Mouse (Mus musculus) thymus, postnatal 25 days (tissue): ENCODE results near the gene Smtn.

ENCODE experiments used
- DNase-seq: peaks from one replicate; pipeline ENCODE4 v3.0.0; 2022

Gene Smtn

GRCm38 (mm10) chr11:3547047-3547446, 6.6 kb upstream of the Smtn start:
- DNase-seq = no peak

DNA sequence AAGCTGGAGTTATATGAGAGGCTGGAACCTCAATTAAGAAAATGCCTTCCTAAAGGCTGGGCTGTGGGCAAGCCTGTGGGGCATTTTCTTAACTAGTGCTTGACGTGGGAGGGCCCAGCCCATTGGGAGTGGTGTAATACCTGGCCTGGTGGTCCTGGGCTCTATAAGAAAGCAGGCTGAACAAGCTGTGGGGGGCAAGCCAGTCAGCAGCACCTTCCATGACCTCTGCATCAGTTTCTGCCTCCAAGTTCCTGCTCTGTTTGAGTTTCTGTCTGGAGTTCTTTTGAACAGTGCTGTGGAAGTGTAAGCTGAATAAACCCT, 5.8 kb upstream of the Smtn start:
- no peak for DNase-seq

DNA sequence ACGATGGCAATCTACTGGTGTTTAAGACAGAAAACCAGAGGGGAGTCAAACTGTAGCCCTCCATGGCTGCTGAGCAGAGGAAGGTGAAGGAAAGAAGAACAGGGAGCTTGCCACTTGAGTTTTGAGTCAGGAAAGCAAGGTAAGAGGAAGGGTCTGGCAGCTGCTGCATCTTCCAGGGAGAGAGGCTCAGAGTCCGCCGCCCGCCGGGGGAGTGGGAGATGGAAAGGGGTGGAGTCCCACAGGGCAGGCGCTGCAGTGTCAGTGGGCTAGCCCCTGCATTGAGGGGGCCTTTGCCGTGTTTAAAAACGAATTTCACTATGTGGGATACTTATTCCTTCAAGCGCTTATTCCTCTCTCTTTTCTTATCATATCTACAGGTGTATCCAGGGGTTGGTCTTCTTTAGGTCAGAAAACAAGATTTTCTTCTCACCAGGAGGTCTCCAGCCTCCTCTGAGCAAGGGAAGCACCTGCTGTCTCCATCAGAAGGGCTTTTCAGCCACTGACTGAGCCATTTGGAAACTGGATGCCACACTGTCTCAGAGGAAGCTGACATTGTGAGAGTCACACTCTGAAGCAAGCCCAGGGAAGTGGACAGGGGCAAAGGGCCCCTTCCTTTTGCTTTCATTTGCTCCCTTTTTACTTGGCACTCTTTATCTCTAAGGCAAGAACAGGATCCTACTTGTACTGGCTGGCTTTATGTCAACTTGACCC, 5.3 kb upstream of the Smtn start:
- no peak for DNase-seq

DNA sequence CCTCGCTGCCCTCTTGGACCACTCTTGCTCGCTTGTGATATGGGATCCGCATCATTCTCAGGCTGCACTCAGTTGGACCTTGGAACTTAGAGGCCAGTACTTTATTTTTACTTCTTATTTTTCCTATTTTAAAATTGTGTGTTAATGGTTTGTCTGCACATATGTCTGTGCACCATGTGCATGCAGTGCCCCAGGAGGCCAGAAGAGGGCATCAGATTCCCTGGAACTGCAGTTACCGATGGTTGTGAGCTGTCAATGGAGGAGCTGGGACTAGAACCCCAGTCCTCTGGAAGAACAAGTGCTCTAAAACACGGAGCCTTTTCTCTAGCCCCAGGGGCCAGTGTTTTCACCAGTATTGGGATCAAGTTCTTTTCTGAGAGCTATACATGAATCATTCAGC, 4.0 kb upstream of the Smtn start:
- DNase-seq = no peak

DNA sequence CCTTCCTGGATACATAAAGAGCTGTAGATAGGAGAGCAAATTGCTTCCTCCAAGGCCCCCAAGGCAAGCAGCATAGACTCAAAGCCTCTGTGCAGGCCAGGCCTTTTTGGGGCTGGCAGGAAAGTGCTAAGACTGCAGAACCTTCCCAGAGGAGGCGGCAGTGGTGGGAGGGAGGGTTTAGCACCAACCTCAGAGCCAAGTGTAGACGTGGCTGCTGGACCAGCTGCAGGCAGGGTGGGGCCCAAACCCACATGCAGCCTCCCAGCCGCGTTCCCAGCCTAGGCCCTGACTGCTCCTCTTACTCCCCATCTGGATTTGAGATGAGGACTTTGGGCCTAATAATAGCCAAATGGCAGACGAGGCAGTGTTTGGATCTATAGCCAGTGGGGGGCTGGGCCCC, 2.6 kb upstream of the Smtn start:
- no peak for DNase-seq

- no peak for DNase-seq
These were observed 1.5 kb upstream of the Smtn start for GRCm38 (mm10) chr11:3541932-3542331.

- DNase-seq = no peak
These were observed 601 bp downstream of the Smtn start for GRCm38 (mm10) chr11:3539826-3540196.

GRCm38 (mm10) chr11:3539111-3539825, 1.1 kb downstream of the Smtn start:
- peak; percentile 84 for DNase-seq

DNA sequence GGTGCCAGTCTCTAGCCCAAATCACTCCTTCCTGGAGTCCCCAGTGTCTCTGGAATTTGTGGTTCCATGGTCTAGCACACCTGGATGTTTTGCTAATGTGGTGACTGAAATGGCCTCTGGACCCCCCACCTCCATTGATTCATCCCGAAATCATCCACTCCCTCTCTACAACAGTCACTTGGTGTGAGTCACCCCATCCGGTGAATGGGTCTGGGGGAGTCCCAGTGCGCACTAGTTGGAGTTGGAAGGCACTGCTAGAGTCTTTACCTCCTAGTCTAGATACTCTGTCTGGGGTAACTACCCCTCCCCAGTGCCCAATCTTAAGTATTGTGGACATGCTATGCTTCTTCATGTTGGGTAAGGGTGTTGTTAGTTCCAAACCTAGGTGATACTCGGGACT, 2.1 kb downstream of the Smtn start:
- DNase-seq = no peak

GRCm38 (mm10) chr11:3537711-3538110, 2.7 kb downstream of the Smtn start:
- DNase-seq = no peak

- no peak for DNase-seq
These were observed 3.6 kb downstream of the Smtn start for GRCm38 (mm10) chr11:3536745-3537333.

DNA sequence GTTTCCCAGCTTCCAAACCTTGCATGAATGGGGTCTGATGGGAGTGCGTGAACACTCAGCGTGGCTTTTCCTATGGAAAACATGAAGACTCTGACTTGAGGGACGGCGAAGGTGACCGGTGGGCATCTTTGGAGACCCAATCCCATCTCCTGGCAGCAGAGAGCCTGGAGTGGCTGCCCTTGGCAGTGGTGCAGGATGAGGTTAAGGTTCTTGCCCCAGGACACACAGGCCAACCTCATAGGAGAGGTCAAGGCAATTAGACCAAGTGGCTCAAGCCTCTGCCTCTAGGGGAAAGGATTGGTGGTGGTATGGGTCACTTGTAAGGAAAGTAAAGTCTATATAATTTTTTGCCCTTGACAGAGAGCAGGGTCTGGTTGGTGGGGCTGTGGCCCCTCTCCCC, 4.3 kb downstream of the Smtn start:
- DNase-seq = no peak

DNA sequence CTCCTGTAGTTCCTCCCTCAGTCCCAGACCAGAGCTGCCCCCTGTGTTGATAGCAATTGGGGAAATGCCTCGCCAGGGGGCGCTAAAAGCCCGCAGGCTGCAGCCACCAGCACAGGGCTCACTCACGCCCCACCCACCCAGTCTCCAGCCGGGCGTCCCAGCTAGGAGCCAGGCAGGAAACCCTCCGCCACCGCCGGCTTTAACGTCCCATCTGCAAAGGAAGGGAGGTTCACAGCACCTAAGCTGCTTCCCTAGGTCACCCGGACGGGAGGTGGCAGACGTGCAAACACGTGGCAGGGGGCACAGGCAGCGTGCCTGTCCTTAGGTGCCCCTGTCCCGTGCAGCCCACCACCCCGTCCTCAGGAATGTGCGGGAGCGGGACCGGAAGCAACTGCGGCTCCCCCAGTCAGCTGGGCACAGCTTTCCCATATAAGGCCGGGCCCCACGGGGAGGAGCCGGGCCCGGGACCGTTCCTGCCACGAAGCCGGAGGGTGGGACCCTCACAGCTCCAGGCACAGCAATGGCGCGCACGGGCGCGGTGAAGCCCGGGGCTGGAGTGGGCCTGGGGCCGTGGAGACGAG, 4.9 kb downstream of the Smtn start:
- peak; percentile 97 for DNase-seq

DNA sequence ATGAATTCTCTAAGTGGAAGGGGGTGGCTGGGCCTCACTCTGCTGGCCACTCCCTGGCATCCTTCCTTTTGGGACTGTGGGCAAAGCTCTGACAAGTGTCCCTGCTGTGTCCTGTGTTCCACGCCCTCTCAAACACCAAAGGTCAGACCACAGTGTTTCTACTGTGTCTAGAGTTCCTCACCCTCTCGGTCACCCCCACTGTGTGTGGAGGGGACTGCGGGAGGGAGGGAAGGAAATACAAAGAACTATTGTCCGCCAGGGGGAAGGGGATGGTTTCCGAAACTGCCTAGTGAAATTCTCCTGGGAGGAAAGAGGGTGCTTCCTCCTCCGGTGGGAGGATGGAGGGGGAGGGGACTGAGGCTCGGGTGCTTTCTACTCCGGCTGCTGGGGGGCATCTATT, 5.5 kb downstream of the Smtn start:
- DNase-seq = no peak

- DNase-seq = no peak
These were observed 6.9 kb downstream of the Smtn start for GRCm38 (mm10) chr11:3533406-3533932.

DNA sequence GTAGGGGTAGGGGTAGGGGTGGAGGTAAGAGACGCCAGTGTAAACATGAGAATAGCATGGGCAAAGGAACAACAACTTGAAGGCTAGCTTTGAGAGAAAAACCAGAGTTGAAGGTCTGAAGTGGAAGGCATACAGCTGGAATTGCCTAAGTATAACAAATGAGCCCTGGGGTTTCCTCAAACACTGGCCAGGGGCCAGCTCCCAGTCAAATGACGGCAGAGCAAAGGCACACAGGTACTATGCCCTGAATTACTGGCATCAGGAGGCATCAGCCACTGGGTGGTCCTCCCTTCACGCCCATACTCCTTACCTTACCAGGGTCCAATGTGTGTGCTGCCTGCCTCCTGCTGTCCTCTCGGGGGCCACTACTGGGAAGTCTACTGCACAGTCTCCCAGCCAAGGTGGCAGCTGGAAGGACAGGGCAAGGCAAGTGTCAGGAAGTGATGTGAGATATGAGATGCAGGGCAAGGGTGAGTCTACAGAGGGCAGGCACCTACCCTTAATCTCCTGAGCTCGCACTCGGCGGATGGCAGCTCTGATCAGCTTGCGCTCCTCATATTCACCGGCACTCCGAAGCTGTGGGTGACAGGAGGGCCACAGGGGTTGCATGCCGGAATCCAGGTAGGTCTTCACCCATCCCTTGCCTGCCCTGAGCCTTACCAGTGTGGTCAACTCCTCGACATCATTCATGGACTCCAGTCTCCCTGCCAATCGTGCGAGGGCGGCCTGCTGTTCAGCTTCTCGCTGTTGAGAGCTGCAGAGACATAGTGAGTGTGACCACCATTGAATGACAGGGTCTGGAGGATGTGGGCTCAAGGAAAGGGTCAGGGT, 8.1 kb downstream of the Smtn start:
- DNase-seq = no peak

DNA sequence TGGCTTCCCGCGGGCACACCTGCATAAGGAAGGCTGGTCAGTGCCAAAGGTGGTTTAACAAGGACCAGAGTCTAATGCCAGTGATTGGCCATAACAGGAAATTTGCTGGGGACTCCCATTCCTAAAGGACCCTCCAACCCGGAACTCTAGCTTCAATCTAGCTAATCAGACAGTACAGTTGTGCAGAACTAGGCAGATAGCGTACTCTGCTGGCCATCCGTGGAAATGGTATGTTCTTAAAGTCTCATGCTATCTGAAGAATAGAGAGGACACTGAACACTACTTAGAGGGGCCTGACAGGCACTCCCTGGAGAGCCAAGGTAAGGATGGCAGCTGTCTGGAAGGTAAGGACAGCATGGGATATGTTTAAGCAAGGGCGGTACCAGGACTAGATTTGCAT, 8.8 kb downstream of the Smtn start:
- no peak for DNase-seq

DNA sequence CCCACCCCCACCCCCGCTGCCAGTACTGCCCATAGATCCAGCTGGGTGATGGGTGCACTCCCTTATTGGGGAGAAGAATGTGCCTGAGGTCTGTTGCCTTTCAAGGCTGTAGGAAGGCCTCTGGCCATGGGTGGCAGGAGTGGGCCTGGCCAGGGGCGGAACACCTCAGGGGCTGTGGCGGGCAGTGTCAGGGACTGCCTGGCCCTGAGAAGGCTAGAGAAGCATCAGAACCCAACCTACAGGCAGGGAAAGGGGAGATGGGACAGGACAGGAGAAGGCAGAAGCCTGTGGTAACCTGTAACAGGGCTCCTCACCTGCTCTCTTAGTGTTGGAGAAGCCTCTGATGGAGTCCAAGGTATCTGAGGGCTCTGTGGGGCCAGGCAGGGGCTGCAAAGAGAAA, 9.7 kb downstream of the Smtn start:
- no peak for DNase-seq

DNA sequence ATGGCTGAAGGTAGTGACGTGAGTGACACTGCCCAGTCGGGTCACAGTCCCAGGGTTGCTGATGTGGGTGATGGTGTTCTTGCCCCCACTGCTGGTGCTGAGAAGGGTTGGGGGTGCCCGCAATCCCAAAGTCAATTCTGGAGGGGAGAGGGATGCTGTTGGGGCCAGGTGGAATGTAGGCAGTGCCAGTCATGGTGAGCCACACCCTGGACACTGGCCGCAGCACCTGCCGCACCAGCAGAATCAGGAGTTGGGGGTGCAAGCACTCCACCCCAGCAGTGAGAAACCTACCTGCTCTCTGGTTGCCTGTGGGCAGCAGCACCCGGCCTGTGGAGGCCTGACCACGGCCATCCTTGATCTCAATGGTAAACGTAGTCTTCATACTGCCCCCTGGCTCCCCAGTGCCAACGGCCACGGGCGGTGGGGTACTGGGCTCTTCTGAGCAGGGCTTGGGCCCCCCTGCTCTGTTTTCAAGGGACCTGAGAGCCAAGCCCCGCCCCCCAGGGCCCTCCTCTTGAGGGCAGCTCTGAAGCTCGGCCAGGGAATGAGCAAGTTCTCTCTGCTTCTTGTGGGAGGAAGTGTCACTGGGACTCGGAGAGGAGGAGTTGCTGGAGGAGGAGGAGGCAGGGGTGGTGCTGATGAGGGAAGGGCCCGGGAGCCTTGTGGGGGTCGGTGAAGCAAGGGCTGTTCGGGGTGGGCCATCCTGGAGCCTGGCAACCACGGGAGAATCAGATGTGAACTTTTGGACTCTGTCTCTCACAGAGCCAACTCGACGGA, 10.7 kb downstream of the Smtn start:
- no peak for DNase-seq

DNA sequence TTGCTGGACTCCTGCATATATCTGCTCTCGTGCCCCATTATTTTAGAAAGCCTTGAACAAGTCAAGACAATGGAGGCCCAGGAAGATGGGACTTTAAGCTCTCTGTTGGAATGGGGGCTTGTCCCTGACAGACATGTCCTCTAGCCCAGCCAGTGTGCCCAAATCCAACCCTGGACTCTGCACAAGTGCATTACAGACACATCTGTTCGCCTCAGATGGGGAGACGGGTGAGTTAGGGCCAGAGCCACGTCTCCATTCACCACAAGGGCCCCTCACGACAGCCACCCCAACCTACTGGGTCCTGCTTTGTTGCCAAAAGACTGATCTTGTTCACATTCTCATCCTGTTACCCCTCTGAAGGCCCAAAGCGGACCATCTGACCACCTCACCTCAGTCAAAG, 12.2 kb downstream of the Smtn start:
- DNase-seq = no peak

- no peak for DNase-seq
These were observed 12.6 kb downstream of the Smtn start for GRCm38 (mm10) chr11:3527766-3528165.
